Mouse (Mus musculus): Measurements from ENCODE around the gene Elovl3. TPM values are rescaled to one million over a fixed set of nuclear protein-coding genes. Genes with fewer than 3 reads are reported as not detected.
"Not testable (repeated sequence)": the region's sequence is repeated elsewhere in the genome, so short reads cannot be mapped to it uniquely, and the experiment has no call there.

Gene Elovl3
- total RNA-seq, 2 experiments from 2014 or later, result not detected

GRCm38 (mm10) chr19:46132577-46132976 lies 880 bp downstream of the Elovl3 start:
- ATAC-seq (replicated peaks; ENCODE audit: low FRiP score, poor library complexity, severe bottlenecking), result no peak

- ATAC-seq (replicated peaks; ENCODE audit: low FRiP score, poor library complexity, severe bottlenecking), result peak; percentile 62; the same call in 1 of the 2 replicates
These were observed 3.6 kb downstream of the Elovl3 start for GRCm38 (mm10) chr19:46135297-46135696.

GRCm38 (mm10) chr19:46135789-46136638 lies 4.3 kb downstream of the Elovl3 start:
- ATAC-seq (replicated peaks; ENCODE audit: low FRiP score, poor library complexity, severe bottlenecking), result peak; percentile 52

GRCm38 (mm10) chr19:46136639-46137580 lies 5.2 kb downstream of the Elovl3 start:
- peak; percentile 80 for ATAC-seq (replicated peaks; ENCODE audit: low FRiP score, poor library complexity, severe bottlenecking)

GRCm38 (mm10) chr19:46140324-46140723 lies 8.6 kb downstream of the Elovl3 start:
- no peak for ATAC-seq (replicated peaks; ENCODE audit: low FRiP score, poor library complexity, severe bottlenecking)

- ATAC-seq (replicated peaks; ENCODE audit: low FRiP score, poor library complexity, severe bottlenecking), result no peak
These were observed 9.4 kb downstream of the Elovl3 start for GRCm38 (mm10) chr19:46141091-46141490.

DNA sequence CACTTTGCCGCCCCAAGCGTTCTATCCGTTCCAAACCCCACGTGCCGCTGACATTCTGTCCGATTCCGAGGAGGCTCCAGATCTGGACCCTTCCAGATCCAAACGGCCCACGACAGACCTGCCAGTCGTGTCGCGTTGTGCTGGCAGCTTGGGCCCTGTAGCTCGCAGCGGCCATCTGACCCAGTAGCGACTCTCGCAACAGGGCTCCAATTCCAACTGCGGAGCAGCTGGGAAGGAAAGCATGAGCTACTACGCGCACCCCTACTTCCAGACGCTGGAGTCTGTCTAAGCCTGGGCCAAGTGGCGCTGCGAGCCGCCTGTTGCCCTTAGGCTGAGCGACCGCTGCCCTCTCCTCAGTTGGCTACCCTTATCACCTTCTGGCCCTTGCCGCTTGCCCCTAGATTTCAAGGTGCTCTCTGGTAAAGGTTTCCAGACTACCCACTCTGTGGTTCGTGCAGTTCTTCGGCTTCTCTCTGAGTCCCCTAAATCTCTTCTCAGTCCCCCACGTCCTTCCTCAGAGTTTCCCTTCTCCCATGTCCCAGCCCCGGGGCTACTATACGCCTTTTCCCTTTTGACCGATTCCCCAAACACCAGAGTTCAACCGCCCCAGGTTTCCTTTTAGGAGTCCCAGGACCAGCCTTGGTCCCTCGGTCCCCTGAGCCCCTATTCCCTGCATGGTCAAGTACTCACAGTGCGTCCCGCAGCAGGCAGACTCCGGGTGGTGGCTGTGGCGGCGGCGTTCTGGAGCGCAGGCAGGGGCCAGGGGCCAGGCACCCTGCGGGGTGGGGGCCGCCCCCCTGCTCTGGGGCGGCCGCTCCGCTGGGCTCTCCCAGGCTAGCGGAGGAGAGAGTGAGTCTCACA lies 16.0 kb downstream of the Elovl3 start, which contains the start of gene Pitx3:
Pitx3 (minus strand) TSS at position 816 of the 861 bp plus-strand sequence.
- no peak for ATAC-seq (replicated peaks; ENCODE audit: low FRiP score, poor library complexity, severe bottlenecking)

- ATAC-seq (replicated peaks; ENCODE audit: low FRiP score, poor library complexity, severe bottlenecking), result no peak
These were observed 16.7 kb downstream of the Elovl3 start for GRCm38 (mm10) chr19:46148372-46148760.

DNA sequence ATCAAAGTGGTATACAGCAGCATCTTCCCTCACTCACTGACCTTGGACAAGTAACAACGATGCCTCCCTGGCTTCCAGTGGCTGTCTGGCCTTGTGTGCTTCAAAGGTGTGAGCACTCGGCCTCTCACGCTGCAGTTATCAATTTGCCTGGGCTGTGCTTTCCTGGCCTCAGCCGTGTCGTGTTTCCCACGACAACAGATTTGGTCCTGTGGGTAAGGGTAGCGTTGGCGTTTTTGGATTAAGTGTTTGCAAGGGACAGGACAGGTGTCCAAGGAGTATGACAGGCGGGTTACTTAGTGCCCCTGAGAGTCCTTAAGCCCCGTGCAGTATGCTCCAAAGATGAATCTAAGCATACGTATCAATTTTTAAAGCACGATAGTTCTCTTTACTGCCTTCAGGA lies 17.4 kb downstream of the Elovl3 start:
- ATAC-seq (replicated peaks; ENCODE audit: low FRiP score, poor library complexity, severe bottlenecking), result no peak

DNA sequence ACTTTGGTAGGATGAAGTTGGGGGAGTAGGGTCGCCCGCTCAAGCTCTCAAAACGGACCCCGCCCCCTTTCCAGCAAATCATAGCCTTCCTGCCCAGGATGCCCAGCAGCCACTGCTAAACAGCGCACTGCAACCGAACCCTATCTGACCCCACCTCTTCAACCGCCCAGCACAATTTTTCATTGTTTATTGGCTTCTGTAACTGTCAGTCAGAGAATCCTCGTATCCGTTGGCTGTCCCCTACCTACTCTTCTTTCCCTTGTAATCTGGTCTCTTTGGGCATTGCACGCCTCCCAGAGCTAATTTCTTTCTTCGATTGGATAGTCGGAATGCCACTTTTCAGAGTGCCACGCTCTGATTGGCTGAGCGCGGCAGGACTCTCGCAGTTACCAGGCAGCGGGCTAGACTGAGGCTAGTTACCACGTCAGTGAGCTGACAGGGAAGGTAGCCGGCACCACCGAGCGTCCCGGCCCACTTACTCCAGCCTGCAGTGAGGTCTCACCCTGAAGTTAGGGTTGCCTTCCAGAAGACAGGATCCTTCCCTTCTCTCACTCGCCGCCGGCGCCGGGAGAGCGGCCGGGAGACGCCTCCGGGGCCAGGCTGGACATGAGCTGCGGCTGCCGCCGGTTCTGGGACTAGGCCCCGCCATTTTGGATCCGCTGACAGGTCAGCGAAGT lies 20.6 kb downstream of the Elovl3 start, which contains the start of gene Gbf1:
Gbf1 (plus strand) TSS at position 383 of the 677 bp plus-strand sequence.
- peak; percentile 96 for ATAC-seq (replicated peaks; ENCODE audit: low FRiP score, poor library complexity, severe bottlenecking)

DNA sequence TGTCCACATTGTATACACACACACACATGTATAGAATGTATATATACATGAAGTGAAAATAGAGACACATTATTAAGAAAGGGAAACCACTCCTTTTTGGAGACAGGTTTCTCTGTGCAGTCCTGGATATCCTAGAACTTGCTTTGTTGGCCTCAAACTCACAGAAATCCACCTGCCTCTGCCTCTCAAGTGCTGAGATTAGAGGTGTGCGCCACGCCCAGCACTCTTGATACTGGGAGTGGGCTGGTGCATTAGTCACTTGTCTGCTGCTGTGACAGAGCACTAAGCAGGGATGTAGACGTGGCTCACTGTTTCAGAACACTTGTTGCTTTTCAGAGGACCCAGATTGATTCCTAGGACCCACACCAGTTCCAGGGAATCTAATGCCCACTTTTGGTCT lies 34.3 kb downstream of the Elovl3 start:
- no peak for ATAC-seq (replicated peaks; ENCODE audit: low FRiP score, poor library complexity, severe bottlenecking)

GRCm38 (mm10) chr19:46167169-46167568 lies 35.5 kb downstream of the Elovl3 start:
- ATAC-seq (replicated peaks; ENCODE audit: low FRiP score, poor library complexity, severe bottlenecking), result not testable (repeated sequence)

DNA sequence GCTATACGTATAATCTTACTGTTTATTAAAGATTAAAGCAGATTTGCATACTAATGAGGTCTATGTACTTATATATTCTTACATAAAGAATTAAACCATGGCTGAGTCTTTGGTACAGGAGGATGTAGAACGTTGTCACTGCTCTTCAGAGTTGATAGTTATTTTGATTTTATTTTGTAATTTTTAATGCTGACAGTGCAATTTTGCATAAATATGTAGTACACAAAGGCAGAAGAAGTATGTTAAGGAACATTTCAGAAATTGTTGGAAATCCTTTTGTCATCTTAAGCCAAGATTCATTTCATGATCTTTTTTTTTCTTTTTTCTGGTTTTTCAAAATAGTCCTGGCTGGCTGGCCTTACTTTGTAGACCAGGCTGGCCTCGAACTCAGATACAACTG lies 37.7 kb downstream of the Elovl3 start:
- no peak for ATAC-seq (replicated peaks; ENCODE audit: low FRiP score, poor library complexity, severe bottlenecking)

- no peak for ATAC-seq (replicated peaks; ENCODE audit: low FRiP score, poor library complexity, severe bottlenecking)
These were observed 38.2 kb downstream of the Elovl3 start for GRCm38 (mm10) chr19:46169913-46170312.

- no peak for ATAC-seq (replicated peaks; ENCODE audit: low FRiP score, poor library complexity, severe bottlenecking)
These were observed 40.8 kb downstream of the Elovl3 start for GRCm38 (mm10) chr19:46172541-46172940.

DNA sequence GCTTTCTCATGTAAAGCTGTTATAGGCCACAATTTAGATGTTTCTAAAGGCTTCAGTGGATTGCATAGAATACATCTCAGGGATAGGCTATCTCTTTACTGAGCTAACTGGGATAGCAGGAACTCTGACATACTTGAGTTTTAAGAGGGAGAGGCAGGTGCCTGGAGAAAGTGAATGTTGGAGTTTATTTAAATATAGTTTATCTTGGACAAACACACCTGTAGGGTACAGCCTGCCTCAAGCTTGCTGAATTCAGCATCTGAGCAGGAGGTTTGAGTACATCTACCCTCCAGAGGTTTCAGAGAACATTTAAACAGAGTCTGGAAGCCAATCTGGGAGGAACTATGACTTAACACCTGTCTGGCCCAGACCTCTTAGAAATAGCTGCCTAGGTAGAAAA lies 43.5 kb downstream of the Elovl3 start:
- no peak for ATAC-seq (replicated peaks; ENCODE audit: low FRiP score, poor library complexity, severe bottlenecking)

DNA sequence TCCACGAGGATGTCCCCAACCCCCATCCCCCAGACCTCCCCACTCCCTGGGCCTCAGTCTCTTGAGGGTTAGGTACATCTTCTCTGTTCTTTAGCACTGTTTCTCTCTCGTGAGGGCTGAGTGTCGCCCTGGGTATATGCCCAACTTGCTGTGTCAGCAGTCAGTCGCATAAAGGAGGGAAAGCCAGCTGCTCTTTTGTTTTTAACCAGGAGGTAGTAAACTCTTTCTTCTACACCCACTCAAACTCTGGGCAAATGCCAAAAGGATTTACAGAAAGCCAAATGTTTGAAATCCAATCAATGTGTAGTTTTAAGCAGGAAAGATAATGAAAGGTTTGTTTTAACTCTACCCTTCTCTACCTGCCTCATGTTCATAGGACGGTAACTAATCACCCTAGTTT lies 45.3 kb downstream of the Elovl3 start:
- no peak for ATAC-seq (replicated peaks; ENCODE audit: low FRiP score, poor library complexity, severe bottlenecking)

DNA sequence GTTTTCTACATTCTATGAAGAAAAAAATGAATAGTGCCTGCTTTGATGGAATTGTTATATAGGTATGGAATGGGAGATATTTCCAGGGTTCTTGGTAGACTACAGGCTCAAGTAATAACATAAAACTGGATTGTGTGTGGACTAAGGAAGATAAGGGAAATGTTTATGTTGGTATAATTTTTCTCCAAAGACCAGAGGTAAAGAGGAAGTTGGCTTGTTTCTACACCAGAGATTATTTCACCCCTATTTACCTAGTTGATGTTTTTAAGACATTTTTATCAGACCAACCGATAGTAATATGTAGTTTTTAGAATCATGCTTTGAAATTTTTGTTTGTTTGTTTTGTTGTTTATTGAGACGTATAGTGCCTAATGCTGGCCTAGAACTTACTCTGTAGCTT lies 48.6 kb downstream of the Elovl3 start:
- no peak for ATAC-seq (replicated peaks; ENCODE audit: low FRiP score, poor library complexity, severe bottlenecking)

GRCm38 (mm10) chr19:46182241-46182640 lies 50.5 kb downstream of the Elovl3 start:
- no peak for ATAC-seq (replicated peaks; ENCODE audit: low FRiP score, poor library complexity, severe bottlenecking)

All from erythroid progenitor cell, adult 5-6 weeks (primary cell).